Mouse (Mus musculus) C2C12 (cell line): ENCODE measurements around the gene Cdkn2b.

ENCODE experiments used
- CEBPB ChIP-seq: IDR thresholded peaks from one replicate; pipeline ENCODE4 v1.6.1; 2011; ENCODE audit warnings: low read depth, mild to moderate bottlenecking, control low read depth, moderate library complexity
- CTCF ChIP-seq: IDR thresholded peaks from one replicate; pipeline ENCODE4 v1.5.1; 2011; ENCODE audit not compliant: control insufficient read depth, insufficient read depth, insufficient read length
- MYOD1 ChIP-seq: IDR thresholded peaks from one replicate; pipeline ENCODE4 v1.6.1; 2011; ENCODE audit warnings: low read depth; ENCODE audit not compliant: control insufficient read depth, insufficient read length
- MYOG ChIP-seq: IDR thresholded peaks from one replicate; pipeline ENCODE4 v1.6.1; 2011; ENCODE audit not compliant: control insufficient read depth, insufficient read length; ENCODE audit errors: extremely low read depth
- USF1 ChIP-seq: IDR thresholded peaks from one replicate; pipeline ENCODE4 v1.6.1; 2011; ENCODE audit warnings: low read depth, mild to moderate bottlenecking, control low read depth, moderate library complexity

GRCm38 (mm10) chr4:89299721-89300120, 11.1 kb downstream of the Cdkn2b start:
- TF ChIP-seq MYOG (no peak), CTCF (no peak), USF1 (no peak), CEBPB (no peak), MYOD1 (no peak)
